Mouse (Mus musculus) neural tube, embryonic 13.5 days (tissue): Measurements from ENCODE around the gene Slc25a38. TPM values are rescaled to one million over a fixed set of nuclear protein-coding genes. Genes with fewer than 3 reads are reported as not detected.

Experiments
- ATAC-seq: fragments of 200-750 bp; cut with Nextera tagmentation; 2 replicates; pipeline ENCODE4 v1.8.0; 2017; ENCODE audit warnings: low read depth, mild to moderate bottlenecking, moderate TSS enrichment, moderate library complexity
- H3K27ac ChIP-seq: fragments of 300-500 bp; sonication (generic); replicated peaks from 2 replicates; pipeline ENCODE4 v1.5.1; 2015; ENCODE audit warnings: moderate library complexity, mild to moderate bottlenecking, inconsistent platforms
- H3K27me3 ChIP-seq: fragments of 300-500 bp; sonication (generic); 2 replicates; pipeline ENCODE4 v1.6.1; 2015; ENCODE audit warnings: mild to moderate bottlenecking, inconsistent platforms
- H3K36me3 ChIP-seq: fragments of 300-500 bp; sonication (generic); 2 replicates; pipeline ENCODE4 v1.6.1; 2015; ENCODE audit warnings: mild to moderate bottlenecking, inconsistent platforms
- H3K4me1 ChIP-seq: fragments of 300-500 bp; sonication (generic); replicated peaks from 2 replicates; pipeline ENCODE4 v1.6.1; 2015; ENCODE audit warnings: inconsistent platforms
- H3K4me2 ChIP-seq: fragments of 300-500 bp; sonication (generic); 2 replicates; pipeline ENCODE4 v1.6.1; 2015; ENCODE audit warnings: inconsistent platforms, mild to moderate bottlenecking, moderate library complexity
- H3K4me3 ChIP-seq: fragments of 300-500 bp; sonication (generic); 2 replicates; pipeline ENCODE4 v1.5.1; 2015; ENCODE audit warnings: mild to moderate bottlenecking, inconsistent platforms
- H3K9ac ChIP-seq: fragments of 300-500 bp; sonication (generic); 2 replicates; pipeline ENCODE4 v1.6.1; 2015; ENCODE audit warnings: moderate library complexity, mild to moderate bottlenecking, inconsistent platforms
- H3K9me3 ChIP-seq: fragments of 300-500 bp; sonication (generic); 2 replicates; pipeline ENCODE4 v1.6.1; 2016; ENCODE audit warnings: inconsistent platforms
- whole genome bisulfite sequencing: fragments of 180-500 bp; shearing (Covaris S2); methylation state at CpG from one replicate; pipeline ENCODE4 v1.1.7; 2015; 5-methylcytosine and 5-hydroxymethylcytosine counted together
- polyA plus RNA-seq: library from polyadenylated mRNA; unstranded; fragments of >200 nt; fragmentation: Nextera tagmentation; extraction: Ambion mirVana; gene quantifications from 2 replicates; pipeline ENCODE4 v1.2.1, GENCODE M21; 2015

Slc25a38 gene
- polyA plus RNA-seq, result 37.5 and 38.9 TPM in 2 replicates

- Histone ChIP-seq H3K27me3 (no peaks in the 10 kb centered on the region), H3K4me2 (peak within 1 kb of the TSS; percentile 70), H3K9ac (peak within 1 kb of the TSS; percentile 83), H3K36me3 (no peaks in the 10 kb centered on the region), H3K27ac (peak within 1 kb of the TSS; percentile 95), H3K4me3 (peak within 1 kb of the TSS; percentile 85), H3K4me1 (peaks cover 9% of the 10 kb centered on the region), H3K9me3 (no peaks in the 10 kb centered on the region)
- ATAC-seq, result peak; percentile 99
- WGBS, result under 1% methylated on average over 62 of the region's 62 CpGs
These were observed at the start of gene Slc25a38 for GRCm38 (mm10) chr9:120110211-120111018. TSS of gene Slc25a38 (plus strand) at chr9:120110374.

DNA sequence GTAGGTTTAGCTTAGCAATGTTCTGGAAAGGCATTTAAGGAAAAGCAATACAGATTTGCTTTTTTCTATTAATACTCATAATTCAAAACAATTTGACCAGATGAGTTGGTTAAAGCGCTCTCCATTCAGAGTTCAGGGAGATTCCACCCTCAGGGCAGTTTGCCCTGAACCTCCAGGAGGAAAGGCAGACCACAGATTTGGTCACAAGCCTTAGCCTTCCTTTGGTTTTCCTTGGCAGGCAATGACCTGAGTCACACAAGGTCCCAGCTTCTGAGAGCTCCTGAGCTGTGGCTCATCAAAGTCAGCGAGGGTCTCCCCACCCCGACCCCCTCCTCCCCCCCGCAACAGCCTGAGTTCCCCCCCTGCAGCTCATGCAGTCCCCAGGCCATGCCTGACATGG, 45.9 kb upstream of the Slc25a38 start:
- no peak for ATAC-seq

GRCm38 (mm10) chr9:120067609-120068008, 42.6 kb upstream of the Slc25a38 start:
- Histone ChIP-seq H3K4me1 (no peaks in the 10 kb centered on the region), H3K4me2 (no peak overlapping the region), H3K27me3 (no peaks in the 10 kb centered on the region), H3K9ac (no peak overlapping the region), H3K27ac (no peak overlapping the region), H3K36me3 (no peaks in the 10 kb centered on the region), H3K4me3 (no peak overlapping the region), H3K9me3 (no peaks in the 10 kb centered on the region)
- no peak for ATAC-seq
- 90% methylated on average over 2 of the region's 2 CpGs for WGBS

More for the DNA sequence above, 45.9 kb upstream of the Slc25a38 start:
- Histone ChIP-seq H3K36me3 (no peaks in the 10 kb centered on the region), H3K4me2 (no peak overlapping the region), H3K4me1 (no peaks in the 10 kb centered on the region), H3K4me3 (no peak overlapping the region), H3K27ac (no peak overlapping the region), H3K9ac (no peak overlapping the region), H3K27me3 (no peaks in the 10 kb centered on the region), H3K9me3 (no peaks in the 10 kb centered on the region)
- WGBS, result 94% methylated on average over 4 of the region's 4 CpGs

- no peaks in the 10 kb centered on the region for H3K36me3 ChIP-seq
- H3K27me3 ChIP-seq, result no peaks in the 10 kb centered on the region
- no peak overlapping the region for H3K27ac ChIP-seq
- H3K4me2 ChIP-seq, result no peak overlapping the region
- H3K4me3 ChIP-seq, result no peak overlapping the region
- no peak overlapping the region for H3K9ac ChIP-seq
- no peak for ATAC-seq
- no peaks in the 10 kb centered on the region for H3K9me3 ChIP-seq
- 71% methylated on average over 10 of the region's 10 CpGs for WGBS
- no peaks in the 10 kb centered on the region for H3K4me1 ChIP-seq
These were observed 42.1 kb upstream of the Slc25a38 start for GRCm38 (mm10) chr9:120068047-120068446.

- no peaks in the 10 kb centered on the region for H3K4me1 ChIP-seq
- H3K36me3 ChIP-seq, result no peaks in the 10 kb centered on the region
- 87% methylated on average over 11 of the region's 11 CpGs for WGBS
- no peaks in the 10 kb centered on the region for H3K27me3 ChIP-seq
- H3K27ac ChIP-seq, result no peak within 1 kb of the TSS
- H3K4me2 ChIP-seq, result no peak within 1 kb of the TSS
- H3K9ac ChIP-seq, result no peak within 1 kb of the TSS
- no peak for ATAC-seq
- H3K4me3 ChIP-seq, result no peak within 1 kb of the TSS
- H3K9me3 ChIP-seq, result no peaks in the 10 kb centered on the region
These were observed 40.4 kb upstream of the Slc25a38 start, which contains the start of gene Cx3cr1 for GRCm38 (mm10) chr9:120069779-120070178. TSS of gene Cx3cr1 (minus strand) at chr9:120069879.

DNA sequence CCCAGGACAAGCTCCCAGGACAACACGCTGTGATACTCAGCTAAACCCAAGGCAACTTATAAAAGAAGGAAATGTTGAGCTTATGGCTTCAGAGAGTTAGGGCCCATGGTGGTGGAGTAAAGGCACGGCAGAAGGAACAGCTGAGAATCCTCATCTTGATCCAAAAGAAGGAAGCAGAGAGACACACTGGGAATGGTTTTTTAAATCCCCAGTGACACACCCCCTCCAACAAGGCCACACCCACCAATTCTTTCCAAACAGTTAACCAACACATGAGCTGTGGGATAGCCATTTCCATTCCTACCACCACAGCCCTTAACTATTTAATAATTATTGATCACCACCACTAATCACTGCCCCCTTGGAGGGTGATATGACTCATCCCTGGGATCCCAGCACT, 38.9 kb upstream of the Slc25a38 start:
- Histone ChIP-seq H3K27ac (no peak overlapping the region), H3K4me2 (no peak overlapping the region), H3K4me1 (no peaks in the 10 kb centered on the region), H3K4me3 (no peak overlapping the region), H3K9ac (no peak overlapping the region), H3K9me3 (no peaks in the 10 kb centered on the region), H3K27me3 (no peaks in the 10 kb centered on the region), H3K36me3 (no peaks in the 10 kb centered on the region)
- no peak for ATAC-seq
- WGBS, result 75% methylated on average over 2 of the region's 2 CpGs

- ATAC-seq, result no peak; the same call in 1 of the 2 replicates
- Histone ChIP-seq H3K27me3 (no peaks in the 10 kb centered on the region), H3K9ac (no peak overlapping the region), H3K27ac (no peak overlapping the region), H3K4me1 (no peaks in the 10 kb centered on the region), H3K4me2 (no peak overlapping the region), H3K4me3 (no peak overlapping the region), H3K9me3 (no peaks in the 10 kb centered on the region), H3K36me3 (no peaks in the 10 kb centered on the region)
- 23% methylated on average over 3 of the region's 3 CpGs for WGBS
These were observed 37.0 kb upstream of the Slc25a38 start for GRCm38 (mm10) chr9:120073169-120073568.

DNA sequence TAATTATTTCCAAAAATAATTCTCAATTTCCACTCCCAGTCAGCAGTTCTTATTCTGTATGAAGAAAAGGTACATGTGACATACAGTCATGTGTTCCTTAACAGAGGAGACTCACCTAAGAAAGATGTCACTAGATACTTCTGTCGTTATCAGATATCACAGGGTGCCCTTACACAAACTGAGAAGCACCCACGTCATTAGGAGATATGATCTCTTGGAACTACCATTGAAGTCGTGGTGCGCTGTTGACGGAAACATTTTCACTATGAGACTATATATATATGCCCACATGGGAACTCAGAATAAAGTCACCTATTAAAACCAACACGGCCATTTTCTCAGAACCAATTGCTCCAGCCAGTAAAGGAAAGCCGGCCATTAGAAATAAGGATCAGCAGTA, 35.7 kb upstream of the Slc25a38 start:
- 88% methylated on average over 7 of the region's 7 CpGs for WGBS
- no peaks in the 10 kb centered on the region for H3K4me1 ChIP-seq
- no peak overlapping the region for H3K4me2 ChIP-seq
- ATAC-seq, result no peak
- no peaks in the 10 kb centered on the region for H3K9me3 ChIP-seq
- H3K36me3 ChIP-seq, result no peaks in the 10 kb centered on the region
- no peak overlapping the region for H3K4me3 ChIP-seq
- H3K27me3 ChIP-seq, result no peaks in the 10 kb centered on the region
- H3K27ac ChIP-seq, result no peak overlapping the region
- H3K9ac ChIP-seq, result no peak overlapping the region

GRCm38 (mm10) chr9:120078241-120078640, 31.9 kb upstream of the Slc25a38 start:
- ATAC-seq, result no peak
- 80% methylated on average over 3 of the region's 3 CpGs for WGBS

GRCm38 (mm10) chr9:120079901-120080300, 30.3 kb upstream of the Slc25a38 start:
- no peak for ATAC-seq
- Histone ChIP-seq H3K27ac (no peak overlapping the region), H3K9me3 (no peaks in the 10 kb centered on the region), H3K4me3 (no peak overlapping the region), H3K4me1 (no peaks in the 10 kb centered on the region), H3K4me2 (no peak overlapping the region), H3K27me3 (no peaks in the 10 kb centered on the region), H3K36me3 (no peaks in the 10 kb centered on the region), H3K9ac (no peak overlapping the region)
- WGBS, result 76% methylated on average over 7 of the region's 7 CpGs

More at GRCm38 (mm10) chr9:120078241-120078640, 31.9 kb upstream of the Slc25a38 start:
- H3K27me3 ChIP-seq, result no peaks in the 10 kb centered on the region
- no peak overlapping the region for H3K27ac ChIP-seq
- no peak overlapping the region for H3K4me2 ChIP-seq
- H3K9ac ChIP-seq, result no peak overlapping the region
- H3K4me1 ChIP-seq, result no peaks in the 10 kb centered on the region
- H3K4me3 ChIP-seq, result no peak overlapping the region
- H3K36me3 ChIP-seq, result no peaks in the 10 kb centered on the region
- H3K9me3 ChIP-seq, result no peaks in the 10 kb centered on the region

DNA sequence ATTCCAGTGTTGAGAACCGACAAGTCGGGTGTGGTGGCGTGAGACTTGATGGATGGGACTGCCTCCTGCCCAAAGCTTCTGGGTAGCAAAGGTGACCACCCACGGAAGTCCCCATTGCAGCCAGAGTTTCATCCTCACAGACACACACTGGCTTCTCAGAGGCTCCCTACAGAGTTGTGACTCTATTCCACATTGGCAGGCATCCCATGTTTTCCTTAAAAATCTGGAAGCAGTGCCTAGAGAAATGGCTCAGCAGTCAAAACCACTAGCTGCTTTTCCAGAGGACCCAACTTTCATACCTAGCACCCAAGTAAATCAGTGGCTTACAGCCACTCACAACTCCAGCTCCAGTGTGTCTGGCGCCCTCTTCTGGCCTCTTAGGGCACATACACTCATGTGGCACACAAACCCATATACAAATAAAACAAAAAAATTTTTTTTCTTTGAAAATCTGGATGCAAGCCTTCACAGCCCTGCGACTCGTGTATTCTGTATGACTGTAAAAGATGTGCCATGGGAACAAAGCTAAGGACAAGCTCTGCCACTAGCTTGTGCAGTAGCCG, 29.5 kb upstream of the Slc25a38 start:
- Histone ChIP-seq H3K9me3 (no peaks in the 10 kb centered on the region), H3K4me3 (no peak overlapping the region), H3K4me1 (no peaks in the 10 kb centered on the region), H3K4me2 (no peak overlapping the region), H3K27me3 (no peaks in the 10 kb centered on the region), H3K36me3 (no peaks in the 10 kb centered on the region), H3K9ac (no peak overlapping the region), H3K27ac (no peak overlapping the region)
- no peak for ATAC-seq
- WGBS, result 80% methylated on average over 8 of the region's 8 CpGs

GRCm38 (mm10) chr9:120081247-120081646, 28.9 kb upstream of the Slc25a38 start:
- no peak for ATAC-seq
- Histone ChIP-seq H3K27me3 (no peaks in the 10 kb centered on the region), H3K9ac (no peak overlapping the region), H3K27ac (no peak overlapping the region), H3K9me3 (no peaks in the 10 kb centered on the region), H3K36me3 (no peaks in the 10 kb centered on the region), H3K4me2 (no peak overlapping the region), H3K4me1 (no peaks in the 10 kb centered on the region), H3K4me3 (no peak overlapping the region)
- 74% methylated on average over 6 of the region's 6 CpGs for WGBS
